Mouse (Mus musculus) forebrain, embryonic 10.5 days (tissue): Measurements from ENCODE around the gene Shisa3. TPM values are rescaled to one million over a fixed set of nuclear protein-coding genes. Genes with fewer than 3 reads are reported as not detected.

Experiments
- DNase-seq: peaks from one replicate; pipeline ENCODE4 v3.0.0-alpha.2; 2017; ENCODE audit warnings: low spot score; ENCODE audit errors: extremely low spot score
- H3K27ac ChIP-seq: fragments of 300-500 bp; sonication (generic); 2 replicates; pipeline ENCODE4 v1.5.1; 2016; ENCODE audit warnings: mild to moderate bottlenecking
- H3K27me3 ChIP-seq: fragments of 300-500 bp; sonication (generic); 2 replicates; pipeline ENCODE4 v1.6.1; 2016; ENCODE audit warnings: mild to moderate bottlenecking; ENCODE audit not compliant: poor library complexity, severe bottlenecking
- H3K36me3 ChIP-seq: fragments of 300-500 bp; sonication (generic); replicated peaks from 2 replicates; pipeline ENCODE4 v1.6.1; 2016; ENCODE audit warnings: mild to moderate bottlenecking, moderate library complexity
- H3K4me1 ChIP-seq: fragments of 300-500 bp; sonication (generic); 2 replicates; pipeline ENCODE4 v1.6.1; 2016
- H3K4me3 ChIP-seq: fragments of 300-500 bp; sonication (generic); 2 replicates; pipeline ENCODE4 v1.5.1; 2016; ENCODE audit warnings: mild to moderate bottlenecking, moderate library complexity
- H3K9me3 ChIP-seq: fragments of 300-500 bp; sonication (generic); 2 replicates; pipeline ENCODE4 v1.6.1; 2016; ENCODE audit warnings: mild to moderate bottlenecking, moderate library complexity
- WGBS: fragments of 180-500 bp; shearing (Covaris S2); methylation state at CpG from one replicate; pipeline ENCODE4 v1.1.7; 2016; 5-methylcytosine and 5-hydroxymethylcytosine counted together
- polyA plus RNA-seq: library from polyadenylated mRNA; unstranded; fragments of >200 nt; fragmentation: Nextera tagmentation; extraction: Ambion mirVana; gene quantifications from 2 replicates; pipeline ENCODE4 v1.2.1, GENCODE M21; 2016

Shisa3 gene
- polyA plus RNA-seq, 1 experiment from 2014 or later: 1.1 TPM

GRCm38 (mm10) chr5:67640596-67641312 lies 33.1 kb downstream of the Shisa3 start:
- WGBS: 91% methylated on average over 8 of the region's 8 CpGs
- no peak overlapping the region for H3K4me3 ChIP-seq
- no peaks in the 10 kb centered on the region for H3K4me1 ChIP-seq
- peaks cover 55% of the 10 kb centered on the region for H3K27me3 ChIP-seq
- no peak overlapping the region for H3K27ac ChIP-seq
- DNase-seq: no peak
- H3K9me3 ChIP-seq: no peaks in the 10 kb centered on the region
- H3K36me3 ChIP-seq: 0 out of 2 replicates have a peak, but pooled peaks cover 7% of the 10 kb centered on the region

GRCm38 (mm10) chr5:67641406-67642120 lies 33.9 kb downstream of the Shisa3 start:
- Histone ChIP-seq H3K4me3 (no peak overlapping the region), H3K9me3 (no peaks in the 10 kb centered on the region), H3K36me3 (0 out of 2 replicates have a peak, but pooled peaks cover 4% of the 10 kb centered on the region), H3K27me3 (peaks cover 47% of the 10 kb centered on the region), H3K27ac (no peak overlapping the region), H3K4me1 (no peaks in the 10 kb centered on the region)
- 84% methylated on average over 8 of the region's 8 CpGs for WGBS
- DNase-seq: no peak

GRCm38 (mm10) chr5:67643537-67644255 lies 36.0 kb downstream of the Shisa3 start:
- Histone ChIP-seq H3K27me3 (peaks cover 43% of the 10 kb centered on the region), H3K27ac (no peak overlapping the region), H3K9me3 (no peaks in the 10 kb centered on the region), H3K4me3 (no peak overlapping the region), H3K4me1 (no peaks in the 10 kb centered on the region), H3K36me3 (peaks cover 19% of the 10 kb centered on the region)
- no peak for DNase-seq
- 95% methylated on average over 5 of the region's 5 CpGs for WGBS

GRCm38 (mm10) chr5:67646756-67647529 lies 39.3 kb downstream of the Shisa3 start:
- no peak overlapping the region for H3K27ac ChIP-seq

GRCm38 (mm10) chr5:67647568-67647967 lies 39.9 kb downstream of the Shisa3 start:
- Histone ChIP-seq H3K27me3 (peaks cover 61% of the 10 kb centered on the region), H3K4me3 (no peak overlapping the region), H3K27ac (no peak overlapping the region), H3K36me3 (peaks cover 21% of the 10 kb centered on the region), H3K9me3 (no peaks in the 10 kb centered on the region), H3K4me1 (no peaks in the 10 kb centered on the region)
- no peak for DNase-seq
- 80% methylated on average over 21 of the region's 21 CpGs for WGBS

More at GRCm38 (mm10) chr5:67646756-67647529, 39.3 kb downstream of the Shisa3 start:
- peaks cover 21% of the 10 kb centered on the region for H3K36me3 ChIP-seq
- H3K4me3 ChIP-seq: no peak overlapping the region
- H3K27me3 ChIP-seq: peaks cover 55% of the 10 kb centered on the region
- no peak for DNase-seq
- WGBS: 91% methylated on average over 20 of the region's 20 CpGs
- no peaks in the 10 kb centered on the region for H3K9me3 ChIP-seq
- H3K4me1 ChIP-seq: no peaks in the 10 kb centered on the region

GRCm38 (mm10) chr5:67649156-67649555 lies 41.5 kb downstream of the Shisa3 start:
- H3K9me3 ChIP-seq: no peaks in the 10 kb centered on the region
- H3K27ac ChIP-seq: no peak overlapping the region
- peaks cover 77% of the 10 kb centered on the region for H3K27me3 ChIP-seq
- WGBS: 93% methylated on average over 4 of the region's 4 CpGs
- peaks cover 21% of the 10 kb centered on the region for H3K36me3 ChIP-seq
- DNase-seq: no peak
- no peaks in the 10 kb centered on the region for H3K4me1 ChIP-seq
- H3K4me3 ChIP-seq: no peak overlapping the region

- DNase-seq: no peak
- H3K4me3 ChIP-seq: no peak overlapping the region
- 96% methylated on average over 5 of the region's 5 CpGs for WGBS
- H3K9me3 ChIP-seq: no peaks in the 10 kb centered on the region
- peaks cover 6% of the 10 kb centered on the region for H3K4me1 ChIP-seq
- peaks cover 79% of the 10 kb centered on the region for H3K27me3 ChIP-seq
- H3K36me3 ChIP-seq: peaks cover 23% of the 10 kb centered on the region
- no peak overlapping the region for H3K27ac ChIP-seq
Observed at GRCm38 (mm10) chr5:67650021-67650420, 42.3 kb downstream of the Shisa3 start.

GRCm38 (mm10) chr5:67652468-67652867 lies 44.8 kb downstream of the Shisa3 start:
- Histone ChIP-seq H3K4me1 (peaks cover 30% of the 10 kb centered on the region), H3K4me3 (no peak overlapping the region), H3K9me3 (no peaks in the 10 kb centered on the region), H3K27me3 (peaks cover 85% of the 10 kb centered on the region), H3K36me3 (peaks cover 18% of the 10 kb centered on the region), H3K27ac (no peak overlapping the region)
- WGBS: 93% methylated on average over 4 of the region's 4 CpGs
- DNase-seq: no peak

GRCm38 (mm10) chr5:67653543-67653942 lies 45.9 kb downstream of the Shisa3 start:
- Histone ChIP-seq H3K27me3 (peaks cover 85% of the 10 kb centered on the region), H3K4me1 (peaks cover 33% of the 10 kb centered on the region), H3K27ac (no peak overlapping the region), H3K9me3 (no peaks in the 10 kb centered on the region), H3K36me3 (peaks cover 8% of the 10 kb centered on the region; the same call in 1 of the 2 replicates), H3K4me3 (no peak overlapping the region)
- WGBS: 94% methylated on average over 3 of the region's 3 CpGs
- no peak for DNase-seq

GRCm38 (mm10) chr5:67654572-67654971 lies 46.9 kb downstream of the Shisa3 start:
- 69% methylated on average over 5 of the region's 5 CpGs for whole genome bisulfite sequencing
- peaks cover 33% of the 10 kb centered on the region for H3K4me1 ChIP-seq
- no peak overlapping the region for H3K4me3 ChIP-seq
- no peak for DNase-seq
- H3K36me3 ChIP-seq: peaks cover 7% of the 10 kb centered on the region; the same call in 1 of the 2 replicates
- H3K9me3 ChIP-seq: no peaks in the 10 kb centered on the region
- peaks cover 87% of the 10 kb centered on the region for H3K27me3 ChIP-seq
- no peak overlapping the region for H3K27ac ChIP-seq

- no peak for DNase-seq
- H3K27me3 ChIP-seq: peaks cover 86% of the 10 kb centered on the region
- H3K4me1 ChIP-seq: peaks cover 33% of the 10 kb centered on the region
- 40% methylated on average over 14 of the region's 14 CpGs for WGBS
- H3K4me3 ChIP-seq: no peak overlapping the region
- no peak overlapping the region for H3K27ac ChIP-seq
- H3K36me3 ChIP-seq: peaks cover 6% of the 10 kb centered on the region; the same call in 1 of the 2 replicates
- no peaks in the 10 kb centered on the region for H3K9me3 ChIP-seq
Observed at GRCm38 (mm10) chr5:67655696-67656519, 48.2 kb downstream of the Shisa3 start.
